Mouse (Mus musculus): Measurements from ENCODE around the gene Ksr1.

DNA sequence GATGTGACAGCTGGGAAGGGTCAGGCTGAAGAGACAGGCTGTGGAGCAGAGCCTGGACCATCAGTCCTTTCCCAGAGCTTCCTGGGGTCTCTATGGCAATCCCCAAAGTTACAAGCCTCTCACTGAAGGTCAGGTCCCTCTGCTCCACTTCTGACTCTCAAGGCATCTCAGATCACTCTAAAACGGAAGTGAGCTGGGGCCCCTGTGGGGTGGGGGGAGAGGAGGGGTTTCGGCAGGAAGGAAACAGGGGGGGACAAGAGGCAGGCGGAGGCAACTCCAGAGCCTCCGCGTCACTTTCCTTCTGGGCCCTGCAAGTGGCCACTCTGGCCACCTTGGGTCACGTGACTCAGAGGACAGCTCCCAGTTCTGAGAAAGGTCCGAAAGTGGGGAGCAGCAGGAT is 122.9 kb downstream of the Ksr1 start:
- no peak for TF ChIP-seq CTCF (IDR thresholded peaks at IDR 0.05; ENCODE audit: borderline replicate concordance, extremely low read depth, insufficient read depth, insufficient read length)
- no peak for TF ChIP-seq POLR2A (IDR thresholded peaks at IDR 0.05; ENCODE audit: borderline replicate concordance, extremely low read depth, insufficient read depth, insufficient read length, poor library complexity, severe bottlenecking)

Data from brain, embryonic 14.5 days (tissue).